ENCODE assay signal across 9 mouse cellular contexts in genomic region chr7:112328969-112329368, GRCm38 (mm10).
DNase-seq lines count a peak whose midpoint lies in the region; ATAC-seq and TF ChIP-seq lines count a peak whose summit lies in the region.
"Had no signal": no experiment of that assay in that cellular context is flagged by ENCODE, and none has a peak within 500 bp of the region (broad histone marks: within the 10 kb centered on the region; RNA-seq: fewer than 3 reads in every experiment).

No protein-coding gene starts in this region.

- no peak overlapping the region for H3K27ac ChIP-seq in kidney, adult 2 months (ENCODE audit: insufficient read depth, low read depth, low read length)
- no peak overlapping the region for H3K27ac ChIP-seq in kidney, embryonic 14.5 days (ENCODE audit: low read depth, low read length)
- H3K27ac ChIP-seq in lung, embryonic 14.5 days (ENCODE audit: low read depth) = no peak overlapping the region
- H3K27ac ChIP-seq: neural tube, embryonic 13.5 days had no signal

- DNase-seq in kidney, adult 2 months = peak; percentile 69
- peak; percentile 75 for DNase-seq in CD4-positive, CD25-positive, alpha-beta regulatory T cell, adult 2 months (ENCODE audit: low read depth, low spot score)
- DNase-seq in T-cell, adult 2 months (ENCODE audit: low spot score) = peak; percentile 51
- peak; percentile 31 for DNase-seq in gastrocnemius, postnatal 10 days
- peak; percentile 78 for DNase-seq in lung, embryonic 14.5 days

- 20% methylated on average over 1 of the region's 1 CpGs for WGBS in kidney, adult 2 months
- WGBS in kidney, embryonic 14.5 days = 31% methylated on average over 1 of the region's 1 CpGs
- 24% methylated on average over 1 of the region's 1 CpGs for WGBS in lung, embryonic 14.5 days

- H3K9me3 ChIP-seq in kidney, embryonic 14.5 days (ENCODE audit: control insufficient read depth, low read length) = no peaks in the 10 kb centered on the region
- H3K9me3 ChIP-seq in lung, embryonic 14.5 days (ENCODE audit: low read depth, low read length) = no peaks in the 10 kb centered on the region
- H3K9me3 ChIP-seq: neural tube, embryonic 13.5 days had no signal

- no peak for TF ChIP-seq POLR2A in kidney, adult 2 months (IDR thresholded peaks at IDR 0.05; ENCODE audit: low read depth, low read length)

- H3K4me2 ChIP-seq in kidney, embryonic 14.5 days (replicated peaks; ENCODE audit: low read depth, low read length) = no peak overlapping the region
- H3K4me2 ChIP-seq in lung, embryonic 14.5 days = no peak overlapping the region
- H3K4me2 ChIP-seq: neural tube, embryonic 13.5 days had no signal

- TF ChIP-seq CTCF in kidney, adult 2 months (conservative IDR thresholded peaks at IDR 0.05; ENCODE audit: insufficient read depth, insufficient read length, low read depth, low read length) = no peak
- peak; percentile 66 for TF ChIP-seq CTCF in lung, embryonic 14.5 days (IDR thresholded peaks at IDR 0.05; ENCODE audit: low read depth)

- ATAC-seq in kidney, embryonic 14.5 days (ENCODE audit: low FRiP score, low TSS enrichment) = no peak
- ATAC-seq in lung, embryonic 14.5 days (ENCODE audit: insufficient read depth) = no peak
- no peak for ATAC-seq in erythroblast, adult 5-6 weeks (replicated peaks; ENCODE audit: low FRiP score, poor library complexity, severe bottlenecking)
- ATAC-seq in megakaryocyte-erythroid progenitor cell, adult 5-6 weeks (replicated peaks; ENCODE audit: low FRiP score, low TSS enrichment, poor library complexity, severe bottlenecking) = no peak

- no peaks in the 10 kb centered on the region for H3K4me1 ChIP-seq in kidney, adult 2 months (ENCODE audit: control insufficient read depth, insufficient read depth, low read length)
- 0 out of 2 replicates have a peak, but pooled peaks cover 3% of the 10 kb centered on the region for H3K4me1 ChIP-seq in kidney, embryonic 14.5 days (ENCODE audit: control insufficient read depth, insufficient read depth, low read length)
- H3K4me1 ChIP-seq in lung, embryonic 14.5 days (ENCODE audit: insufficient read depth) = peaks cover 3% of the 10 kb centered on the region; the same call in 1 of the 2 replicates
- H3K4me1 ChIP-seq: neural tube, embryonic 13.5 days had no signal

- H3K27me3 ChIP-seq in kidney, adult 2 months (replicated peaks; ENCODE audit: control insufficient read depth, insufficient read depth, low read length) = no peaks in the 10 kb centered on the region
- H3K27me3 ChIP-seq in kidney, embryonic 14.5 days (ENCODE audit: control insufficient read depth, insufficient read depth, low read length) = no peaks in the 10 kb centered on the region
- no peaks in the 10 kb centered on the region for H3K27me3 ChIP-seq in lung, embryonic 14.5 days (ENCODE audit: insufficient read depth, low read length)
- H3K27me3 ChIP-seq: neural tube, embryonic 13.5 days had no signal

- no peaks in the 10 kb centered on the region for H3K36me3 ChIP-seq in kidney, adult 2 months (ENCODE audit: control insufficient read depth, insufficient read depth, low read length)
- H3K36me3 ChIP-seq in kidney, embryonic 14.5 days (ENCODE audit: control insufficient read depth, insufficient read depth, low read length) = no peaks in the 10 kb centered on the region
- H3K36me3 ChIP-seq in lung, embryonic 14.5 days (ENCODE audit: insufficient read depth) = peaks cover 34% of the 10 kb centered on the region; the same call in 1 of the 2 replicates
- H3K36me3 ChIP-seq: neural tube, embryonic 13.5 days had no signal

- no peak overlapping the region for H3K4me3 ChIP-seq in kidney, adult 2 months (ENCODE audit: insufficient read depth, low read depth, low read length)
- H3K4me3 ChIP-seq in kidney, embryonic 14.5 days (ENCODE audit: low read length) = no peak overlapping the region
- no peak overlapping the region for H3K4me3 ChIP-seq in lung, embryonic 14.5 days (ENCODE audit: low read depth, low read length)
- H3K4me3 ChIP-seq: neural tube, embryonic 13.5 days had no signal

- H3K9ac ChIP-seq in kidney, embryonic 14.5 days (ENCODE audit: low read depth, low read length) = no peak overlapping the region
- no peak overlapping the region for H3K9ac ChIP-seq in lung, embryonic 14.5 days
- H3K9ac ChIP-seq: neural tube, embryonic 13.5 days had no signal
